Mouse (Mus musculus) small intestine, adult 2 months (tissue): ENCODE results near the gene Tcp11l2.

ENCODE experiments used
- CTCF ChIP-seq: fragments of 200-500 bp; IDR thresholded peaks from 2 replicates; pipeline ENCODE4 v1.5.1; 2012; ENCODE audit warnings: low read depth, mild to moderate bottlenecking, control low read depth, inconsistent platforms, low read length, moderate library complexity, mixed read lengths; ENCODE audit not compliant: insufficient replicate concordance, insufficient read length; ENCODE audit errors: extremely low read depth
- POLR2A ChIP-seq: fragments of 200-500 bp; IDR thresholded peaks from 2 replicates; pipeline ENCODE4 v1.6.1; 2012; ENCODE audit warnings: low read depth, mild to moderate bottlenecking, control low read depth, inconsistent platforms, low read length, moderate library complexity

GRCm38 (mm10) chr10:84527070-84527469, 49.4 kb upstream of the Tcp11l2 start:
- TF ChIP-seq CTCF (no peak), POLR2A (no peak)
